Mouse (Mus musculus) kidney, adult 8-10 months (tissue): Measurements from ENCODE around the gene Vamp2.
A peak's percentile ranks its signal among the peaks of the same experiment; 100 is the strongest.

Experiments used
- DNase-seq, 2 experiments: peaks; one replicate each; pipeline ENCODE4 v3.0.0; 2022

Gene Vamp2

DNA sequence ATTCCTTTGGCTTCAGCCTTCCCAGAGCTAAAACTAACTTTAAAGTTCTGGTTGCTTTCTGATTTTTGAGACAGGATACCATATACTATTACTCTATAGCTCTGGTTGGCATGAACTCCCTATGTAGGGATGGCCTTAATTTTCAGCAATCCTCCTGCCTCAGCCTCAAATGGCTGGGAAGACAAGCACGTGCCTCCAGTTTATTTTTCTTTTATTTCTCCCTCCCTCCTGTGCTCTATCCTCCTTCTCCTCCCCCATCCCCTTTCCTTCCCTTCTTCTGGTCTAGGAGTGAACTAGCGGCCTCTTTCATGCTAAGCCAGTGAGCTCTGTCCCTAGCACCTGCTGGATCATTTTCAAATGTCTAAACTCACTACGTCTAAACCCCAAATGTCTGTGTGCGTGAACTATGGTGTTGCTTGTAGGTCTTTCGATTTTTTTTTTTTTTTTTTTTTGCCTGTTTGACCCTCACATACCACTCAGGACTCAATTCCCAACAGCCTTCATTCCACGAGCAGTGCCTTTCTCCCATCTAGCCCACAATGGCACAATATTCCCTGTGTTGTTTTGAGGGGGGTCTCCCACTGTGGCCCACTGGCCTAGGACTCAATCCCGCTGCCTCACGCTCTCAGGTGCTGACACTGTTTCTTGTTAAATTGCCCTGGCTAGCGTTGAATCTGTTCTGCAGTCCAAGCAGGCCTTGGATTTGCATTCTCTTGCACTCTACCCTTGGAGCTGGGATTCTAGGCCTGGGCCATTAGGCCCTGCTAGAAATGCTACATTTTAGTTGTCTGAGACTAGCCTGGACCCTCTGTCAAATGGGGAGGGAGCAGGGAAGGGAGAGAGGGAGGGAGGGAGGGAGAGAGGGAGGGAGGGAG is 23.8 kb upstream of the Vamp2 start:
- DNase-seq = no peak

DNA sequence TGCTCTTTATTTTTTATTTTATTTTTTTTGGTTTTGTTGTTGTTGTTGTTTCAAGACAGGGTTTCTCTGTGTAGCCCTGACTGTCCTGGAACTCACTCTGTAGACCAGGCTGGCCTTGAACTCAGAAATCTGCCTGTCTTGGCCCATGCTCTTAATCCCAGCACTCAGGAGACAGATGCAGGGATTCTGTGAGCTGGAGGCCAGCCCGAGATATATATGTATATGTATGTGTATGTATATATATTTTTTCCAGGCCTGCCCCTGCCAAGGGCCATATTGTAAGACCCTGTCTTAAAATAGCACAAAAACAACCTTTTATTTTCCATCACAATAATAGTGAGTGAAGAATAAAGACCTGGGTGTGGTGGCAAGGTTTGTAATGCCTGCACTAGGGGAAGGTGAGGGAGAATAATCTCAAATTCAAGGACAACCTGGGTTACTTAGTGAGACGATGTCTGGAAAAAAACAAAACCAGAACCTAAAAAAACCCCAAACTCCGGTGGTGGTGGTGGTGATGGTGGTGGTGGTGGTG is 22.8 kb upstream of the Vamp2 start:
- DNase-seq = no peak

DNA sequence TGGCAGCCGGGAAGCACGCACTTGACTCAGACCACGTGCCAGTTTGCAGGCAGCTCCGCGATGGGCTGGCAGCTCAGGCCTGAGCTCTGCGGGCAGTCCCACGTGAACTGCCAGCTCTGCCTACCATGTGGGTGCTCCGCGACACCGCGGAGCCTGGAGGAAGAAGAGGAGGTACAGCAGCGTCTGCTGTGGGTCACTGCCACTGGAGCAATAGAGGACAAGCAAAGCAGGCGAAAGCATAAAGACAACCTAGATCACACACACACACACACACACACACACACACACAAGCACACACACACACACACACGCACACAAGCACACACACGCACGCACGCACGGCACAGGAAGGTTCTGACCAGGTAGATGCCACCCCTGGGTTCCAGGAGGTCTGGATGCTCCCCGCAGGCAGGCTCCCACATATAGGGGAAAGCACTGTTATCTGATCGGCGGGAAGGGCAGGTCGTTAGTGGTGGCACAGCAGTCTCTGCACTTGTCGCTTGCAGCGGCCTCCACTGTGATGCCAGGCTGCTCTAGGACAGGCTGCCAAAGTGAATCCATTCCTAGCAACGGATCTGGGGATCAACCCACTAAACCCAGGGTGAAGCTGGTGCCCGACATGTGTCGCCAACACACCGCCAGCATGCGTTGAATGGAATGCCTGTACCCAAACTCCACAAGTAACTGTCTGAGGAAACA is 22.0 kb upstream of the Vamp2 start:
- no peak for DNase-seq

DNA sequence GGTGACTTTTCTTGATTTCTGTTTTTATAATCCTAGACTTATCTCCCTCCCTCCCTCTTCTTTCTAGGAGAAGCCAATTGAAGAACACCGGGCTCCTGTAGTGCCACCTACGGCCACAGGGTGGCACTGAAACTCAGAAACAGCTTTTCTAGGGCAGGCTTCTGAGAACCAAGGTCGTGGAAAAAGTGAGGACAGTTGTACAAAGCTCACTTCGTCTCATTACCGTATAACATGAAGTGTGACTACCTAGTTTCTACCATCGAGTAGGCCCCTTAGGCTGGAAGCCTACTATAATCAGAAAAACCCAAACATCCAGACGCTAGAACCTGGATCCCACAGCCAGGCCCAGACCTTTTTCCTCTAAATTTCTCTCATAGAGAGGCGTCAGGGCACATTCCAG is 21.3 kb upstream of the Vamp2 start:
- peak; percentile 90 to 93 for DNase-seq

DNA sequence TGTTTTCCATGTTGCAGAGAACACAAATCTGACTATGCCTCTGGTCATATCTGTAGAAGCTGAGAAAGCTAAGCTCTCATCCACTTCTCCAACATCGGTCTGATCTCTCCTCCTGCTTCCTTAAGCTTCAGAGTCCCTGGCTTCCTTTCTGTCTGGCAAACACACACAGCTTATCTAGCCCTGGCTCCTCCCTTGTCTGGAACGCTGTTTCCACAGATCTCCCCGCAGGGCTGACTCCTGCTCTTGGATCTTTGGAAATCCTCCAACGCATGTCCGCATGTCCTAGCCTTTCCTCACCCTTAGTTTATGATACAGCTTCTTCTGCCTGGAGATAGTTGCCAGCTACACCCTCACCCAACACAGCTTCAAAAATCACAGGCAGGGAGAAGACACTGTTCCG is 20.7 kb upstream of the Vamp2 start:
- no peak for DNase-seq

DNA sequence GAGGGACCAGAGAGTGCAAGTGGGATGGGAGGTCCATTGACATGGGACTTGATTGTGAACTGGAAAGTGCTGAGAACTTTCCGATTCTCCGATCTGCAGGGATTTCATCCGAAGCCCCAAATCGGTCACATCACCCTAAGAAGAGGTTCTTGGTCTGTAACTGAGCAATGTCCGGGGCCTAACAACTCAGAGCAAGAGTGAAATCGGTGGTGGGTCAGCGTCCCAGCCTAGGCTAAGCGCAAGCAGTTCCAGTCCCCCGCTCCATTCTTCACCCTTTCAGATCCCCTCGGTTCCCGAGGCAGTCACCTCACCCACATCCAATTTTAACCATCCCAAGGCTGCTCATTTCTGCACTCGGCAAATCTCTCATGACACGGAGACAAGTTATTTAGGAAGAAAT is 18.2 kb upstream of the Vamp2 start:
- no peak for DNase-seq

DNA sequence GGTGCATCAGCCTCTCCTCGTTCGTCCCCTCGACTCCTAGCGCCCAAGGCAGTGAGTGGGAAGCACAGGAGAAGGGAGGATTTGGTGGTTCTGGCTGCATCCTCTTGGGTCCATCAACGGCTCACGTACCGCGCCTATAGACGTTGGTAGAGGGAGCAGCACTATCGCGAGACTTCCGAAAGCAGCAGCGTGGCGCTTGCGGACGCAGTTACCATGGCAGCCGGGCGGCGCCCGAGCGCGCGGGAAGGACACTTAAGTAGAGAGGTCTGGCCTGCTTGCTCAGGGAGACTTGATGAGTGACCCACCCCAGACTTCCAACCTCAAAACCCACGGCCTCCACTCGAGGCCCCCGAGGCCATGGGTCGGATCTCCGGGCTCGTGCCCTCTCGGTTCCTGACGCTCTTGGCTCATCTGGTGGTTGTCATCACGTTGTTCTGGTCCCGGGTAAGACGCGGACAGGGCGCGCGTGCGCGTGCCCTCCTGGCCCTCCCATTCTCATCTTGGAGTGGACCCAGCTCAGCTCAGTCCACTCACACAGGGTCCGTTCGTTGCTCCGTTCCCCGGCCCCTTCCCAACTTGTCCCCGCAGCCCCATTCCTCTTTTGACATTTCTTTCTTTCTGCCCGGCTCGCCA is 17.6 kb upstream of the Vamp2 start, which contains the start of gene Tmem107:
Gene Tmem107, plus strand, starts transcription at position 217 of the 633 bp plus-strand sequence.
- DNase-seq = peak; percentile 93 to 95

DNA sequence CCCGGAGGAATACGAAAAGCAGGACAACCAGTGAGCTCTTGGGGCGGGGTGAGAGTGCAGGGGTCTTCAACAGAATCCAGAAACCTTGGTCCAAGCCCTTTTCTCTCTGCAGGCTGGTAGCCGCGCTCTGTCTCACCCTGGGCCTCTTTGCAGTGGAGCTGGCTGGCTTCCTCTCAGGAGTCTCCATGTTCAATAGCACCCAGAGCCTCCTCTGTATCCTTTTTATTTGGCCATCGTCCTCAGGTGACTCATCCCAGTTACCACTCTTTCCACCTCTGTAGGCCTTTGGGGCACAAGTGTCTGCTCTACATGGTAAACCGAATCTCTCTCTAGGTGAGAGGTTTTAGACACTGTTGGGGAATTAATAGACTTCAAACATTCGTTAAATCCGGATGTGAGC is 17.0 kb upstream of the Vamp2 start:
- DNase-seq = no peak

DNA sequence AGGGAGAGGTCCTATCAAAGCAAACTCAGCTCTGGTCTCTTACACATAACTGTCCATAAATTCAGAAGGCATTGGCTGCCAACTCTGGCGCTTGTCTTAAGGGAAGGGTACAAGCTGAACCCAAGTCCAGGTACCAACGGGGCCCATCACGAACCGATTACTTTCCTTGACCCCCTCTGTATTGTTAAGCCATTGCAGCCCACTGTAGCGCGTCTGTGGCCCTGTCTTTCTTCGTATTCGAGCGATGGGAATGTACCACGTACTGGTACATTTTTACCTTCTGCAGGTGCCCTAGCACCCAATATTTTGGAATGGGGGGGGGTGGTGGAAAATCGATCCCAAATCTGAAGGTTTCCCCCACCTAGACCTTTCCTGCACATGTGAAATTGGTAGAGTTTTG is 16.1 kb upstream of the Vamp2 start:
- no peak for DNase-seq

DNA sequence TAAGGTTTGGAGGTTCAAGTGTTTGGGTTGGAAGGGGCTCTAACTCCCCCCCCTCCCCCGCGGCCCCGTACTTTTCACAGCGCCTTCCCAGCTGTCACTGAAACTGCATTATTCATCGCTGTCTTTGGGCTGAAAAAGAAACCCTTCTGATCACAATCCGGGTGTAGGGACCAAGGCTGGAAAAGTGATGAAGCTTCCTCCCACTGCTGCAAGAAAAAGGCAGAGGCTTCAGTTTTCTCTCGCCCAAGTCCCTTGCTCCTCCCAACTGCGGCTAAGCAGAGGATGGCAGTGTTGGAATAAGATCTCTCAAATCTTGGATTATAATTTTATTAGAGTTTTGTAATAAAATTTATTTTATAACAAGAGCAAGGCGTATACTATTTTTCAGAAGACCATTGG is 15.6 kb upstream of the Vamp2 start:
- no peak for DNase-seq

DNA sequence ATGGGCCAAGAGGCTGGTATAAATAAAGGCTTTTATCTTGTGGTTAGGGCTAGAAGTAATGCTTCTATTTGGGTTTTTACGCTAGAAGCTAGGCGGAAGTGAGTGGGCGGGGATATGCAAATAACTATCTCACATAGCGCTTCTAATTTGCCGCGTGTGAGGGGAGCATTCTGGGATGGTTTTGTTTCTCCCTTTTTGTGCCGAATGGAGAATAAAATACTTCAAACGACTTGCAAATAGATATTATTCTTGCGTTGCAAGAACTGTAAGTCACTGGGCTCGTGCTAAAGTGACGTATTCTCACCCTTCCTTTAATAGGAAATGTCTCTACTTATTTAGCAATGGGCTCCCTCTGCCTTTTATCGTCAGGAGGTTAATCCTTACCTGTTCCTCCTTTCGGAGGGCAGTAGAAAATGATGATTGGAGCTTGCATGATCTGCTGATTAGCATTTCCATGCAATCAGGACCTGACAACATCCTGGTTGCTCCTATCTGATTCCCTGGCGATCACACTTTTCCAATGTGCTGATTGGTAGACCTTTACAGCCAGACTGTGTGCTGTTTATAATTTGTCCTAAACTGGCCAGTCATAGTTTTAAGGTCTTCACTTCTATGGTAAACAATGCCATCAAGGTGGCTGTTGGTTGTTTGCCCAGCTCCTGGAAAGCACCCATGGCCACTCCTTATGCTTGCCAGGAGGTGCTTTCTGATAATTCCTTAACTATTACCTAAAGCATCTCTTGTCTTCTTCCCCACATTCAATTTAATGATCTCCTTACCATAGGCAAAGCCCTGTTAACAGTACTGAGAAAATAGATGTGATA is 15.0 kb upstream of the Vamp2 start:
- peak; percentile 88 to 91 for DNase-seq

DNA sequence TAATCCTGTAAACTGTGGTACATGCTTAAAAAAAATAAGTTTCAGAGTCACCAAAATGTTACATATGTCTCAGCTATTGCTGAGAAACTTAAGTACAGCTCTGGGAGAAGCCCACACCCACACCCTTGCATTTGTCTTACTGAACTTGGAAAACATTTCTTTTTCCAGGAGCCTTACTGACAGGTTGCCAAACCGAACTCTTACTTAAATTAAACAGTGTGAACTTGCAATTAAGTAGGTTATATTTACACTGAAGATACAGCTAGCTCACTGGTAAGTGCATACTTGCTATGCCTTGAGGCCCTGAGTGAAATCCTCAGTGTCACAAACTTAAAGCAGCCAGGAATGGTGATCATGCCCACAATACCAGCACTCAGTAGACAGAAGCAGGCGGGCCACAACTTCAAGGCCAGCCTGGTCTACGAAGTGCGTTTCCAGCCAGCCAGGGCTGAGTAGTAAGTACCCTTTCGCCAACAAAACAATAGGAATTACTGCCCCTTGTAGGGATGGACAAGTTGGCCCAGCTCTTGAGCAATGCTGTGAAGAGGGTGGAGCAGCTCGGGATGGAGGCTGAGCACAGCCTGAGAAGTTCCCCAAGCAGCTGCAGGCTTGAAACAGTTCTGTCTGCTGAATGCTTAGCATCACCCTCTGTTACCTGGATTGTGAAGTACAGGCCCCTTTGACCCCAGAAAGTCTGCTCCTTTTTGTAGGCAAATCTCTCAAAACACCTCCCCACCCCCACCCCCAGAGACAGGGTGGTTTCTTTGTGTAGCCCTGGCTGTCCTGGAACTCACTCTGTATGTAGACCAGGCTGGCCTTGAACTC is 14.1 kb upstream of the Vamp2 start:
- no peak for DNase-seq

DNA sequence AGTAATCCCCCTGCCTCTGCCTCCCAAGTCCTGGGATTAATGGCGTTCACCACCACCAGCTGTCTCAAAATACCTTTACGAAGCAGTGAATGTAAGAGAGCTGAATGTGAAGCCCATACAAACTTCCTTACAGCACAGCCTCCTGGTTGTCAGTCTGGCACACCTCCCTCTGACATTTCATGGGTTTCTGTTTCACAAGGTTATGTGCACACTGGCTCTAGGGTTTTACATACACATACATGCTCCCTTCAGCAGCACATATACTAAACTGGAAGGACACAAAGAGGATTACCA is 13.6 kb upstream of the Vamp2 start:
- no peak for DNase-seq

DNA sequence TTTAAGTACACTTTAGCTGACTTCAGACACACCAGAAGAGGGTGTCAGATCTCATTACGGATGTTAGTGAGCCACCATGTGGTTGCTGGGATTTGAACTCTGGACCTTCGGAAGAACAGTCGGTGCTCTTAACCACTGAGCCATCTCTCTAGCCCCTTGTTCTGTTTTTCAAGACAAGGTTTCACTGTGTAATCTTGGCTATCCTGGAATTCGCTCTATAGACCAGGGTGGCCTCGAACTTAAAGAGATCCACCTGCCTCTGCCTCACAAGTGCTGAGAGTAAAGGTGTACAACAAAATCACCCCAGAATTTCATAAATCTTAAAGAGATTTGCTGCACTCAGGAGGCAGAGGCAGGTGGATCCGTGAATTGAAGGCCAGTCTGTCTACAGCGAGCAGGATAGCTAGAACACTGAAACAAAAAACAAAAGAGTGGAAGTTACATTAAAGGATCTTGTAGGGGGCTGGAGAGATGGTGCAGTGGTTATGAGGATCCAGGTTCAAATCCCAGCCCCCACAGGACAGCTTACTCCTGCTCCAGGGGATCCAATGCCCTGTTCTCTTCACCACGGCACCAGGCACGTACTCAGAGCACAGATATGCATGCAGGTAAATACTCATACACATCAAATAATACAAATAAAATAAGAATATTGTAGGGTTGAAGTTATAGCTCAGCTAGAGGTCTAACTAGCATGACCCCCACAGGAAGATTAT is 12.4 kb upstream of the Vamp2 start:
- DNase-seq = no peak

DNA sequence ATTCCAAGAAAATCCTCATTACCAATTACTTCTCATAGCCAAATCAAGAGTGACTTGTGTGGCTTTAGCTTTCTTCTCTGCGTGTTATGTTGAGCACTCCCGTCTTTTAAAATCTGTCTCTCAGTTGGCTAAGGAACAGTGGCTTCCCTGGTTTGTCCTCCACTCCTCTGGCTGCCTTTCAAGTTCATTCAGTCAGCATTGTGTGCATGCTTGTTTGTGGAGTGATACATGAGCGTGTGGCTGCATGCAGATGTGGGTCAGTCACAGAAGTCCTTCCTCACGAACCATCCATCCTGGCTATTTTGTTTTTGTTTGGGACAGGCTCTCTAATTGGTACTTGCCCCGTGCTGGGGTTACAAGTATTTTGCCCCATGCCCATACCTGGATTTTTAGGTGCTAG is 11.7 kb upstream of the Vamp2 start:
- no peak for DNase-seq

DNA sequence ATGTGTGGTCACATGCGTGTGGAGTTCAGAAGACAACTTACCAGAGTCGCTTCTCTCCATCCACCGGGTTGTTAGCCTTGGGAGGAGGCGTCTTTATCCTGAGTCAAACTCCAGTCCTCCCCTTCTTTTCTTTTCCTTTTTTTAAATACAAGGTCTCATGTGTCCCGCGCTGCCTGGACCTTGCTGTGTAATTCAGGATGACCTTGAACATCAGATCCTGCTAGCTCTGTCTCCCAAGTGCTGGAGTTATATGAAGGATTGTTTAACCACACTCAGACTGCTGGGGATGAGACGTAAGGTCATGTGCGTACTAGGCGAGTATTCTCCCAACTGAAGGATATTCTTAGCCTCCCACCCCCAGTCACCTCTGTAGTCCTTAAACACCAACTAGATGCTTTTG is 11.0 kb upstream of the Vamp2 start:
- no peak for DNase-seq

DNA sequence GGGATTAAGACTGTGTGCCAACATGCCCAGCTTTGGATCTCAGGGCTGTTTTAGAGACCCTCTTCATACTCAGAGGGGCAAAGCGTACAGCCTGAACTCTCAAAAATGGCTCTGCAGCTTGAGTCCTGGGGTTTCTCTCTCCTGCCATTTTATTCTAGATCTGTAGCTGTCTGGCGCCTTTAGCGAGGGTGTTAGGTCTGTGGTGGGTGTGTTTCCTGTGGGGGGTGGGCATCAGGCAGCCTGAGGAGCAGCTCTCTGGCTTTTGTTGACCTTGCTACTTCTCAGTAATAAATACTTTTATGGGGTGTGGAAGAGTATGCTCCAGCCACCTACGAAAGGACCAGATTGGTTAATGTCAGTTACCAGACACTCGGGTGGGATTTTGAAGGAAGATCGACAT is 10.2 kb upstream of the Vamp2 start:
- no peak for DNase-seq

DNA sequence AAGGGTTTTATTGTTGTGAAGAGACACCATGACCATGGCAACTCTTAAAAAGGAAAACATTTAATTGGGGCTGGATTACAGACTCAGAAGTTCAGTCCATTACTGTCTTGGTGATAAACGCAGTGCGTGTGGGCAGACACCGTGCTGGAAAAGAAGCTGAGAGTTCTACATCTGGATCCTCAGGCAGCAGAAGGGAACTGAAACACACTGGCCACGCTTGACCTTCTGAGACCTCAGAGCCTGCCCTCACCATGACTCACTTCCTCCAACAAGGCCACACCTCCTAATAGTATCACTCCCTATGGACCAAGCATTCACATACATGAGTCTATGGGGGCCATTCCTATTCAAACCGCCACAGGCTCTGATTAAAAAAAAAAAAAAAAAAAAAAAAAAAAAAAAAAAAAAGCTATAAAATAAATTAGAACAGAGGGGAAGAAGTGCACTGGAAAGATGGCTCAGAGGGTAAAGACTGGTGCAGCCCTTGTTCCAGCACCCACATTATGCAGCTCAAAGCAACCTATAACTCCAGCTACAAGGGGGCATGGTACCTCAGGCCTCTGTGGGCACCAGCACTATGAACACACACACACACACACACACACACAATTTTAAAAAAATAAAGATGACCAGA is 9.4 kb upstream of the Vamp2 start:
- DNase-seq = no peak

DNA sequence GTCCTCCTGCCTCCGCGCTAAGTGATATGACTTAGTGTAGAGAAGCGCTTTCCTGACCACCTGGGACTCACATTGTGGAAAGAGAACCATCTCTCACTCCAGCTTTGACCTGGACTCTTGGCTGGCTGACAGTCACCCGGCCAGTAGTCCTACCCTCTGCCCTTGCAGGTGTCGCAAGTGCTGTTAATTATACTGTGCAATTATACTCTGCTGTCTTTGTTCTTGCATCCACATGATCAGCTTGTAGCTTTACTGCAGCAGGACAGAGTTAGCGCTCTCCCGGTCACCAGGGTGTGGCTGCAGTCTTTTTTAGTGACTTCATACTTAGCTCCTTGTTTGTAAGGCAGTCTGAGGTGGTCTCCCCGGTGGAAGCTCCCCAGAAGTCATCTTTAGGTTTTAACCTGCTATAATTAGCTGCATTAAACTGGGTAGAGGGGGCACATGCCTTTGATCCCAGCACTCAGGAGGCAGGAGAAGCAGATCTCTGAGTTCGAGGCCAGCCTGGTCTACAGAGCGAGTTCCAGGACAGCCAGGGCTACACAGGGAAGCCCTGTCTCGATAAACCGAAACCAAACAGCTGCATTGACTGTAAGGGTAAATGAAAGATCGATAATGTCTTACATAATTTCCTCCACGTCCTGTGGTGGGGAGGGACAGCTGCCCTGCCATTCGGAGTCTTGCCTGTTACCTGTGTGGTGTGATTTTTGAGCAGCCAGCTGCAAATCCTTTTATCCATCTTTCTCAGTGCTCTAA is 8.0 kb upstream of the Vamp2 start:
- no peak for DNase-seq

DNA sequence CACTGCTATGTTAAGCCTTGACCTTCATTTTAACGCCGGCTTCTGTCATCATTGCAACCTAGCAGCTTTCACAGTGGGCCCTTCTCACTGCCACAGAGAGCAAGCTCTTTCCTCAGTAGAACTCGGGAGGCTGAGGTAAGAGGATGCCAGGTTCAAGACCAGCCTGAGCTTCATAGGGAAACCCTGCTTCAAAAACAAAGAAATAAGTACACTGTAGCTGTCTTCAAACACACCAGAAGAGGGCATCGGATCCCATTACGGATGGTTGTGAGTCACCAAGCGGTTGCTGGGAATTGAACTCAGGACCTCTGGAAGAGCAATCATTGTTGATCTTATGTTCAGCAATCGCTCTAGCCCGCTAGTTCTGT is 7.5 kb upstream of the Vamp2 start:
- DNase-seq = no peak
